In genomic region chr10:59864232-59864875, GRCm38 (mm10) we compare ENCODE assay signal across 9 mouse cellular contexts. TPM values are rescaled to one million over a fixed set of nuclear protein-coding genes. Genes with fewer than 3 reads are reported as not detected.
A peak's percentile ranks its signal among the peaks of the same experiment; 100 is the strongest.
DNase-seq lines count a peak whose midpoint lies in the region; ATAC-seq and TF ChIP-seq lines count a peak whose summit lies in the region.
"Had no signal": no experiment of that assay in that cellular context is flagged by ENCODE, and none has a peak within 500 bp of the region (broad histone marks: within the 10 kb centered on the region; RNA-seq: fewer than 3 reads in every experiment).

No protein-coding gene starts in this region.

- peaks cover 8% of the 10 kb centered on the region; the same call in 1 of the 2 replicates for H3K4me1 ChIP-seq in hindbrain, postnatal 0 days (ENCODE audit: insufficient read depth, low read length)
- H3K4me1 ChIP-seq in neural tube, embryonic 13.5 days (replicated peaks) = peaks cover 27% of the 10 kb centered on the region
- peaks cover 27% of the 10 kb centered on the region for H3K4me1 ChIP-seq in liver, embryonic 12.5 days
- H3K4me1 ChIP-seq in liver, embryonic 11.5 days (replicated peaks; ENCODE audit: control insufficient read depth, insufficient read depth, low read length) = peaks cover 16% of the 10 kb centered on the region; the same call in 1 of the 2 replicates
- H3K4me1 ChIP-seq: stomach, embryonic 15.5 days had no signal

- no peak overlapping the region for H3K4me2 ChIP-seq in hindbrain, postnatal 0 days (ENCODE audit: low read depth, low read length)
- H3K4me2 ChIP-seq in neural tube, embryonic 13.5 days = no peak overlapping the region
- H3K4me2 ChIP-seq in liver, embryonic 12.5 days = no peak overlapping the region
- H3K4me2 ChIP-seq in liver, embryonic 11.5 days = no peak overlapping the region
- H3K4me2 ChIP-seq: stomach, embryonic 15.5 days had no signal

- 43% methylated on average over 19 of the region's 19 CpGs for WGBS in hindbrain, postnatal 0 days
- 67% methylated on average over 19 of the region's 19 CpGs for WGBS in neural tube, embryonic 13.5 days
- 84% methylated on average over 19 of the region's 19 CpGs for WGBS in liver, embryonic 12.5 days (ENCODE audit: insufficient replicate concordance)
- 83% methylated on average over 19 of the region's 19 CpGs for WGBS in liver, embryonic 11.5 days

- no peak for TF ChIP-seq CTCF in hindbrain, postnatal 0 days (IDR thresholded peaks at IDR 0.05; ENCODE audit: low read depth)

- no peak overlapping the region for H3K9ac ChIP-seq in hindbrain, postnatal 0 days (replicated peaks; ENCODE audit: low read length)
- 0 out of 2 replicates have a peak overlapping the region, but pooled peaks have one; percentile 45 for H3K9ac ChIP-seq in neural tube, embryonic 13.5 days
- H3K9ac ChIP-seq in liver, embryonic 12.5 days = no peak overlapping the region
- no peak overlapping the region for H3K9ac ChIP-seq in liver, embryonic 11.5 days (ENCODE audit: low read depth, low read length)
- H3K9ac ChIP-seq: stomach, embryonic 15.5 days had no signal

- intact Hi-C loops in left cerebral cortex, postnatal 14 days (cut with DNase I) = loop anchor here (5.0 to 10.0 kb wide), 2 partner anchors 372 to 470 kb away; partner anchors contain the start of gene Gm10273
- intact Hi-C loops in left cerebral cortex, postnatal 25 days (cut with DNase I) = no loop called here

- peak; percentile 33 to 48 for DNase-seq in left cerebral cortex, postnatal 14 days (ENCODE audit: low spot score in 2 of 2)
- no peak for DNase-seq in left cerebral cortex, postnatal 25 days (ENCODE audit: low spot score in 2 of 2)
- DNase-seq in hindbrain, postnatal 0 days (ENCODE audit: low spot score) = peak; percentile 20
- DNase-seq in liver, embryonic 11.5 days (ENCODE audit: low spot score) = no peak

- H3K27ac ChIP-seq in hindbrain, postnatal 0 days = no peak overlapping the region
- no peak overlapping the region for H3K27ac ChIP-seq in neural tube, embryonic 13.5 days (replicated peaks)
- H3K27ac ChIP-seq in liver, embryonic 12.5 days = no peak overlapping the region
- H3K27ac ChIP-seq in liver, embryonic 11.5 days (ENCODE audit: low read depth, low read length) = no peak overlapping the region
- H3K27ac ChIP-seq: stomach, embryonic 15.5 days had no signal

- ATAC-seq in activated CD4-positive, CD25-positive, alpha-beta regulatory T cell, adult 4 months = peak; percentile 79
- ATAC-seq in hindbrain, postnatal 0 days = peak; percentile 50; the same call in 1 of the 2 replicates
- ATAC-seq in neural tube, embryonic 13.5 days (ENCODE audit: low read depth) = no peak
- ATAC-seq in erythroid progenitor cell, adult 5-6 weeks (replicated peaks; ENCODE audit: low FRiP score, poor library complexity, severe bottlenecking) = no peak
- no peak for ATAC-seq in liver, embryonic 12.5 days
- ATAC-seq in liver, embryonic 11.5 days (replicated peaks; ENCODE audit: low FRiP score) = no peak

- no peaks in the 10 kb centered on the region for H3K36me3 ChIP-seq in hindbrain, postnatal 0 days (ENCODE audit: insufficient read depth, low read length)
- no peaks in the 10 kb centered on the region for H3K36me3 ChIP-seq in neural tube, embryonic 13.5 days
- peaks cover 11% of the 10 kb centered on the region for H3K36me3 ChIP-seq in liver, embryonic 12.5 days
- no peaks in the 10 kb centered on the region; the same call in 1 of the 2 replicates for H3K36me3 ChIP-seq in liver, embryonic 11.5 days (ENCODE audit: control insufficient read depth, insufficient read depth, low read length)
- H3K36me3 ChIP-seq: stomach, embryonic 15.5 days had no signal

- no peak overlapping the region for H3K4me3 ChIP-seq in hindbrain, postnatal 0 days (ENCODE audit: low read length)
- H3K4me3 ChIP-seq in neural tube, embryonic 13.5 days = no peak overlapping the region
- no peak overlapping the region for H3K4me3 ChIP-seq in liver, embryonic 12.5 days
- H3K4me3 ChIP-seq in liver, embryonic 11.5 days (ENCODE audit: low read depth, low read length) = no peak overlapping the region
- H3K4me3 ChIP-seq: stomach, embryonic 15.5 days had no signal

- no peaks in the 10 kb centered on the region for H3K27me3 ChIP-seq in hindbrain, postnatal 0 days (ENCODE audit: insufficient read depth, low read length)
- no peaks in the 10 kb centered on the region for H3K27me3 ChIP-seq in neural tube, embryonic 13.5 days
- H3K27me3 ChIP-seq in liver, embryonic 12.5 days (replicated peaks) = no peaks in the 10 kb centered on the region
- H3K27me3 ChIP-seq in liver, embryonic 11.5 days (replicated peaks; ENCODE audit: control insufficient read depth, insufficient read depth, low read length) = no peaks in the 10 kb centered on the region; the same call in 1 of the 2 replicates
- H3K27me3 ChIP-seq: stomach, embryonic 15.5 days had no signal

- no peaks in the 10 kb centered on the region for H3K9me3 ChIP-seq in hindbrain, postnatal 0 days (ENCODE audit: low read length)
- H3K9me3 ChIP-seq in neural tube, embryonic 13.5 days = no peaks in the 10 kb centered on the region
- no peaks in the 10 kb centered on the region for H3K9me3 ChIP-seq in liver, embryonic 12.5 days (replicated peaks)
- no peaks in the 10 kb centered on the region for H3K9me3 ChIP-seq in liver, embryonic 11.5 days (ENCODE audit: control insufficient read depth, low read length)
- H3K9me3 ChIP-seq: stomach, embryonic 15.5 days had no signal

RNA-seq across cellular contexts. Expression of gene Dnajb12, which starts 15.0 kb away (rescaled TPM):
- 10 to 100 TPM; 46.3 to 50.6 TPM for total RNA-seq in left cerebral cortex, postnatal 14 days (2021)
- total RNA-seq in left cerebral cortex, postnatal 25 days (2021) = 10 to 100 TPM; 49.7 to 52.8 TPM
- 10 to 100 TPM; 18.4 to 20.7 TPM for polyA plus RNA-seq in activated CD4-positive, CD25-positive, alpha-beta regulatory T cell, adult 4 months (2017; shearing (Covaris generic))
- 45.1 and 56.8 TPM in 2 replicates for total RNA-seq in hindbrain, postnatal 0 days (2014; rRNA removed)
- 25.5 and 26.4 TPM in 2 replicates for polyA plus RNA-seq in hindbrain, postnatal 0 days (2015; fragmentation: Nextera tagmentation; extraction: Ambion mirVana)
- polyA plus RNA-seq in neural tube, embryonic 13.5 days (2015; fragmentation: Nextera tagmentation; extraction: Ambion mirVana) = 20.4 and 21.2 TPM in 2 replicates
- 27.2 and 34.2 TPM in 2 replicates for total RNA-seq in erythroid progenitor cell, adult 5-6 weeks (2015; ENCODE audit: low replicate concordance)
- 30.4 and 32.7 TPM in 2 replicates for total RNA-seq in erythroid progenitor cell, adult 5-6 weeks (2017; ENCODE audit: low replicate concordance)
- polyA plus RNA-seq in liver, embryonic 12.5 days (2016; fragmentation: Nextera tagmentation; extraction: Ambion mirVana) = 18.0 and 18.7 TPM in 2 replicates
- 27.4 and 30.2 TPM in 2 replicates for polyA plus RNA-seq in liver, embryonic 11.5 days (2014; fragmentation: Nextera tagmentation; extraction: Ambion mirVana)

Comparison
In these comparisons a context has a peak if more than half of its experiments do, and no peak if none do; other contexts are left out.
1. DNase-seq: peak in left cerebral cortex, postnatal 14 days (2 of 2) and hindbrain, postnatal 0 days (single experiment); none in left cerebral cortex, postnatal 25 days (0 of 2) and liver, embryonic 11.5 days (single experiment).
2. ATAC-seq: peak in activated CD4-positive, CD25-positive, alpha-beta regulatory T cell, adult 4 months (single experiment) and hindbrain, postnatal 0 days (single experiment); none in neural tube, embryonic 13.5 days (single experiment), erythroid progenitor cell, adult 5-6 weeks (single experiment), liver, embryonic 12.5 days (single experiment) and liver, embryonic 11.5 days (single experiment).